Mouse (Mus musculus): ENCODE results near the gene Kctd11. TPM values are rescaled to one million over a fixed set of nuclear protein-coding genes. Genes with fewer than 3 reads are reported as not detected.

Gene Kctd11
- polyA plus RNA-seq, 1 experiment, result 20.7 TPM

DNA sequence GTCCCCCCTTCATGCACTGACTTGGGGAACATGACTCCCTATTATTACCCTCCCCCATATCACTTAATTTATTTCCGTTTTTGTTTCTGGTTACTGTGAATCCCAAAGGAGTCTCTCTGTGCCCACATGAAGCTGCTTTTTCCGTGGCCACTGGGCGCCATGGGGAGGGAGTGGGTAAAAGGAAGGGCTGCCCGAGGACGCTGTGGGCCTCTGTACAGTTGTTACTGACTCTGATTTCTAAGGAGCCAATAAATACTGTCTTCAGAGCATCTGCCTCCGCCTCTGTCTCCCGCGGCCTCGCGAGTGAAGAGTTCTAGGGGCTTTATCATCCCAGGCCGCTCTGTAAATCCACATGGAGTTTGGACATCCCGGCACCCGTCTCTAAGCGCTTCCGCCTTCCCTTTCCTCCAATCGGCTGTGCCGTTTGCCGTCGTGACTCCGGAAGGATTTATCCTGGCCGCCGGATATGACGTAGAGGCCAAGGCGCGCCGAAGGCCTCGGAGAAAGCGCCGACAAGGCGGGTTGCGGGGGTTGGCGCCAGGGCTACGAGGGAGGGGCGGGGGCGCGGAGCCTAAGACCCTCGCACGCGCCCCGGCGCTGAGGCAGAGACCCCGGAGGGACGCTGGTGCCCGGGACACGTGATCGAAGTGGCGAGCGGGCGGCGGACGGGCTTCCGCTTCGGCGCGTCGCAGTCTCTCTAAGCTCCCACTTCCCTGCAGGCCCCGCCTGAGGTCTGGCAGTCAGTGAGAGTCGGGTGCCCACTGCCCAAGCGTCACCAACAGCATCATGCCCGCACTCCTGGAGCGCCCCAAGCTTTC lies 32.6 kb upstream of the Kctd11 start, which contains the start of gene Gps2:
Gene Gps2, plus strand, starts transcription at position 335 of the 818 bp plus-strand sequence.
- peaks cover 15% of the 10 kb centered on the region for H3K4me1 ChIP-seq (ENCODE audit: control insufficient read depth, insufficient read depth, low read length)
- peak within 1 kb of the TSS; percentile 38; the same call in 1 of the 2 replicates for H3K27ac ChIP-seq (ENCODE audit: insufficient read depth, low read length)
- H3K4me3 ChIP-seq (ENCODE audit: insufficient read depth, low read length), result peak within 1 kb of the TSS; percentile 60
- no peak for TF ChIP-seq CTCF (IDR thresholded peaks at IDR 0.05; ENCODE audit: borderline replicate concordance, insufficient read depth, low read length)
- TF ChIP-seq POLR2A (IDR thresholded peaks at IDR 0.05; ENCODE audit: low read depth, low read length), result peak; percentile 34; the same call in 1 of the 2 replicates

DNA sequence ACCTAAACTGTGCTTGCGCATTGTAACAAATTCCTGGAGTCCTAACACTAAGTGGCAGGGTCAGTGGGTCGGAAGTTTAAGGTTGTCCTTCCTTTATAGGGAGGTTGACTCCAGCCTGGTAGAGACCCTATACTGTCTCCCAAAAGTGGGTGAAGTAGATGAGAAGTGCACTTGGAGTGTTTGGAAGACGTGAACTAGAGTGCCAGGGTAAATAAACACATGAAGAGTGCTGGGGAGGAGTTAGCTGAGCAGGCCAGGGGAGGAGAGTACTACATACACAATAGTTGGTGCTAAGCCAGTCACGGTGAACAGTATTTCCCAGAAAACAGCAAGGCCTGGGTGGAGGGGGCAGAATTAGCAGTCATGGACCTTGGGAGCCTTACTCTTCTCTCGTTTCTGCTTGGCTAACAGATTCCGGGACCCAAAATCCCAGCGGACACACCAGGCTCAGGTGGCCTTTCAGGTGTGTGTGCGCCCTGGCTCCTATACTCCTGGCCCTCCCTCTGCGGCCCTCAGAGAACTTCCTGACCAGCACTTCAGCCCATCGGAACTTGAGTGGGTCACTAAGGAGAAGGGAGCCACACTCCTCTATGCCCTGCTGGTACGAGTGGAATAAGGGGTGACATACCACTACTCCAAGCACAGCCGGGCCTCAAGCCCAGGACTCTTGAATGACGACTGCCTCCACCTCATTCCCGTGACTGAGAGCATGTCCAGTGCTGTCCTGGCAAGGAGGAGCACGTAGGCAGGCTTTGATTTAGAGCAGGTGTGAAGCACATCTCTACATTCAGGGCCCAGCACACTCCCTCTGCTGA lies 31.7 kb upstream of the Kctd11 start:
- TF ChIP-seq POLR2A (IDR thresholded peaks at IDR 0.05; ENCODE audit: low read depth, low read length), result no peak
- no peak for TF ChIP-seq CTCF (IDR thresholded peaks at IDR 0.05; ENCODE audit: borderline replicate concordance, insufficient read depth, low read length)
- H3K4me3 ChIP-seq (ENCODE audit: insufficient read depth, low read length), result peak overlapping the region; percentile 29

DNA sequence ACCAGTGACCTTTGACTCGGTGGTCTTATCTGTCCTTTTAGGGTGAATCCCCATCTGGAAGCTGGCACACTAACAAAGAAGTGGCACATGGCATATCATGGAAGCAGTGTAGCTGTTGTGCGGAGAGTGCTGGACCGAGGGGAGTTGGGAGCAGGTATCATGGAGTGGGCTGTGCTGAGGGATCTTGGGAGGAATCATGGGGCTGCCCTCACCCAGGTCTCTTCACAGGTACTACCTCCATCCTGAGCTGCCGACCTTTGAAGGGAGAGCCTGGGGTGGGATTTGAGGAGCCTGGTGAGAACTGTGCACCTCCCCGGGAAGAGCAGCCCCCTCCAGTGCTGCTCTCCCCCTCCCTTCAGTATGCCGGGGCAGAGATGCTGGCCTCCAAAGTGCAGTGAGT lies 30.5 kb upstream of the Kctd11 start:
- no peak overlapping the region for H3K4me3 ChIP-seq (ENCODE audit: insufficient read depth, low read length)
- no peak for TF ChIP-seq POLR2A (IDR thresholded peaks at IDR 0.05; ENCODE audit: low read depth, low read length)
- no peak for TF ChIP-seq CTCF (IDR thresholded peaks at IDR 0.05; ENCODE audit: borderline replicate concordance, insufficient read depth, low read length)
- H3K27ac ChIP-seq (ENCODE audit: insufficient read depth, low read length), result no peak overlapping the region
- H3K4me1 ChIP-seq (ENCODE audit: control insufficient read depth, insufficient read depth, low read length), result peaks cover 11% of the 10 kb centered on the region; the same call in 1 of the 2 replicates

More for the DNA sequence above, 31.7 kb upstream of the Kctd11 start:
- Histone ChIP-seq H3K27ac (ENCODE audit: insufficient read depth, low read length) (no peak overlapping the region), H3K4me1 (ENCODE audit: control insufficient read depth, insufficient read depth, low read length) (peaks cover 11% of the 10 kb centered on the region; the same call in 1 of the 2 replicates)

DNA sequence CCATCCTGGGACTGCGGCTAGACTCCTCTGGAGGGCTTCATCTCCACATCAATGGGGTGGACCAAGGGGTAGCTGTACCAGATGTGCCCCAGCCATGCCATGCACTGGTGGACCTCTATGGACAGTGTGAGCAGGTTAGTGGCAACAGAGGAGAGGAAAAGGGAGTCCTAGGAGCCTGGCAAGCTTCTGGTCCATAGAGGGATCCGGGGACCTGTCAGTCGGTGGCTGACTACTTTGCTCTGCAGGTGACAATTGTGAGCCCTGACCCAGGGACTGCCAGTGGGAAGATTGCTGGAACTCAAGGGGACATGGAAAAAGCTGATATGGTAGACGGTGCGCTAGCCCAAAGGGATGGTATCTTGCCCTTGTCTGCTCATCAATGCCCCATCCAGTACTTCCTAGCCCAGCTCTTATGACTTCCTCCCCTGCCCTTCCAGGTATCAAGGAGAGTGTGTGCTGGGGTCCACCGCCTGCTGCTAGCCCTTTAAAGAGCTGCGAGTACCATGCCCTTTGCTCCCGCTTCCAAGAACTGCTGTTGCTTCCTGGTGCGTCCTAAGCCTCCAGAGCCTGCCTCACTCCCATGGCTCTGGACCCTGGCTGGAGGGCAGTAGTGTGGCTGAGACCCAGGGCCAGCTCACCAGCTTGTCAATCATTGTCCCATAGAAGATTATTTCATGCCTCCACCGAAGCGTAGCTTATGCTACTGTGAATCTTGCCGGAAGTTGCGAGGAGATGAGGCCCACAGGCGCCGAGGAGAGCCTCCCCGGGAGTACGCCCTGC lies 29.8 kb upstream of the Kctd11 start:
- no peak overlapping the region for H3K4me3 ChIP-seq (ENCODE audit: insufficient read depth, low read length)
- no peak for TF ChIP-seq CTCF (IDR thresholded peaks at IDR 0.05; ENCODE audit: borderline replicate concordance, insufficient read depth, low read length)
- no peak for TF ChIP-seq POLR2A (IDR thresholded peaks at IDR 0.05; ENCODE audit: low read depth, low read length)

DNA sequence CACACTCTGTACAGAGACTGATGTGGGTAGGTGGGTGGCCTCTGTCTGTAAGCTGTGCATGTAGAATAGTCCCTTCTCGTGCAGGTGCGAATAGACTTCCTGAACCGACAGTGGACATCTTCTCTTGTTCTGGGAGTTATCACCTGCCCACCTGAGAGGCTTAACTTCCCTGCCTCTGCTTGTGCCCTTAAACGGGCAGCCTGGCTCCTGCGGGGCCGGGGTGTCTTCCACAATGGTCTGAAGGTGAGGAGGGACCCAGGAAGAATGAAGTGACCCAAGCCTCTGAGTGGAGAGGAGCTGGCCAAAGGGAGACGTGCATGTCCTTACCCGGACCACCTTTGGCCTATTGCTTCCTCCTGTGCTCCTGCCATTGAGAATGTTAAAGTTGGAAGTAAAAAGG lies 29.0 kb upstream of the Kctd11 start:
- H3K4me3 ChIP-seq (ENCODE audit: insufficient read depth, low read length), result no peak overlapping the region
- H3K4me1 ChIP-seq (ENCODE audit: control insufficient read depth, insufficient read depth, low read length), result peaks cover 6% of the 10 kb centered on the region; the same call in 1 of the 2 replicates
- no peak overlapping the region for H3K27ac ChIP-seq (ENCODE audit: insufficient read depth, low read length)
- no peak for TF ChIP-seq CTCF (IDR thresholded peaks at IDR 0.05; ENCODE audit: borderline replicate concordance, insufficient read depth, low read length)
- TF ChIP-seq POLR2A (IDR thresholded peaks at IDR 0.05; ENCODE audit: low read depth, low read length), result no peak

More for the DNA sequence above, 29.8 kb upstream of the Kctd11 start:
- Histone ChIP-seq H3K27ac (ENCODE audit: insufficient read depth, low read length) (no peak overlapping the region), H3K4me1 (ENCODE audit: control insufficient read depth, insufficient read depth, low read length) (peaks cover 9% of the 10 kb centered on the region; the same call in 1 of the 2 replicates)

DNA sequence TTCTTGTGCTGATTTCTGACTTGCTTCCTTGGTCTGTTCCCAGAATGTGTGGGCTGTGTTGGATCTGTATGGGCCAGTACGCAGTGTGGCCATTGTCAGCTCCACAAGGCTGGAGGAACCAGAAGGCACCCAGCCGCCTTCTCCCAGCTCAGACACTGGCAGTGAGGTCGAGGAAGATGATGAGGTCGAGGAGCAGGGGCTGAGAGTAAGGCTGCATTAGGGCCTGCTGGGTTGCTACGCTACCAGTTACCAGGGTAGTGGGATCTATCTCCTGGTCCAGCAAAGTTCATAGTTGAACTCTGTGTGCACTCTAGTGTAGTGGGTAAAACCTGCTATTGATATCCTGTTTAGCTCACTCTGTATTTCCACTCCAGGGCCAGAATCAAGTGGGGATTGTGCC lies 28.0 kb upstream of the Kctd11 start:
- Histone ChIP-seq H3K27ac (ENCODE audit: insufficient read depth, low read length) (no peak overlapping the region), H3K4me1 (ENCODE audit: control insufficient read depth, insufficient read depth, low read length) (no peaks in the 10 kb centered on the region), H3K4me3 (ENCODE audit: insufficient read depth, low read length) (no peak overlapping the region)
- TF ChIP-seq POLR2A (IDR thresholded peaks at IDR 0.05; ENCODE audit: low read depth, low read length), result no peak
- no peak for TF ChIP-seq CTCF (IDR thresholded peaks at IDR 0.05; ENCODE audit: borderline replicate concordance, insufficient read depth, low read length)

DNA sequence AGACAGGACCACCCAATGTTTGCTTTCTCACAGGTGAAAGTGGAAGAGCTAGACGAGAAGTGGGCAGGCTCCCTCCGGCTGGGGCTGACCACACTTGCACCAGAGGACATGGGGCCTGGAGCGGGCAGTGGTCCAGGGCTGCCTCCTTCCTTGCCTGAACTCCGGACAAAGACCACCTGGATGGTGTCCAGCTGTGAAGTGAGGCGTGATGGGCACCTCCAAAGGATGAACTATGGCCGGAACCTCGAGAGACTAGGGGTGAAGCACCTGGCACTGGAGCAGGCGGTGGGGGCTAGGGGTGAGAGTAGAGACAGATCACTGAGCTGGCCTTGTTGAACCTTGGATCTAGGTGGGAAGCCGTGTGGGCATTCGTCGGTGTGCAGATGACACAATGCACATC lies 27.4 kb upstream of the Kctd11 start:
- H3K27ac ChIP-seq (ENCODE audit: insufficient read depth, low read length), result no peak overlapping the region
- TF ChIP-seq POLR2A (IDR thresholded peaks at IDR 0.05; ENCODE audit: low read depth, low read length), result no peak

DNA sequence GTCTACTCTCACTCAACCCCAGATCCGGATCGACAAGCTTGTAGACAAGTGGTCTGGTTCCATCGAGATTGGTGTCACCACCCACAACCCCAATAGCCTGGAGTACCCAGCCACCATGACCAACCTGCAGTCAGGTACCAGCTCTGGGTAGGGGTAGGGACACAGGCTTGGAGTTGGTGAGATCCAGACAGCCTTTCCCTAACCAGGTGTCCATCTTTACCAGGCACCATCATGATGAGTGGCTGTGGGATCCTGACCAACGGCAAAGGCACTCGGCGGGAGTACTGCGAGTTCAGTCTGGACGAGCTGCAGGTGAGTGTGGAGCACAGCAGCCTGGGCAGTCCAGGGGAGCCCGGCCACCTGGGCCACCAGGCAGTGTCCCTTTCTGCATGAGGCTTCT lies 23.1 kb upstream of the Kctd11 start:
- no peak overlapping the region for H3K4me3 ChIP-seq (ENCODE audit: insufficient read depth, low read length)
- no peak overlapping the region for H3K27ac ChIP-seq (ENCODE audit: insufficient read depth, low read length)
- H3K4me1 ChIP-seq (ENCODE audit: control insufficient read depth, insufficient read depth, low read length), result no peaks in the 10 kb centered on the region
- TF ChIP-seq CTCF (IDR thresholded peaks at IDR 0.05; ENCODE audit: borderline replicate concordance, insufficient read depth, low read length), result no peak

More for the DNA sequence above, 27.4 kb upstream of the Kctd11 start:
- H3K4me1 ChIP-seq (ENCODE audit: control insufficient read depth, insufficient read depth, low read length), result no peaks in the 10 kb centered on the region
- H3K4me3 ChIP-seq (ENCODE audit: insufficient read depth, low read length), result no peak overlapping the region

DNA sequence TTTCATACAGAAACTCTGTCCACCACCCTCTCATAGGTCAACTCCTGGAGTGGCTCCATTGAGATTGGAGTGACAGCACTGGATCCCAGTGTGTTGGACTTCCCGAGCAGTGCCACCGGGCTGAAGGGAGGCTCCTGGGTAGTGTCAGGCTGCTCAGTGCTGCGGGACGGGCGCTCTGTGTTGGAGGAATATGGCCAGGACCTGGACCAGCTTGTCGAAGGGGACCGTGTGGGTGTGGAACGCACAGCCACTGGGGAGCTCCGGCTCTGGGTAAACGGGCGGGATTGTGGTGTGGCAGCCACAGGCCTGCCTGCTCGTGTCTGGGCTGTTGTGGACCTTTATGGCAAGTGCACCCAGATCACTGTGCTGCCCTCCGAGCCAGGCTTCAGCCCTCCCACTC lies 21.8 kb upstream of the Kctd11 start:
- Histone ChIP-seq H3K4me3 (ENCODE audit: insufficient read depth, low read length) (peak overlapping the region; percentile 85), H3K4me1 (ENCODE audit: control insufficient read depth, insufficient read depth, low read length) (no peaks in the 10 kb centered on the region), H3K27ac (ENCODE audit: insufficient read depth, low read length) (no peak overlapping the region)
- TF ChIP-seq CTCF (IDR thresholded peaks at IDR 0.05; ENCODE audit: borderline replicate concordance, insufficient read depth, low read length) (no peak), POLR2A (IDR thresholded peaks at IDR 0.05; ENCODE audit: low read depth, low read length) (no peak)

Measured in embryonic fibroblast, embryonic 13.5 days (primary cell).